Mouse (Mus musculus): ENCODE results near the gene Clybl. TPM values are rescaled to one million over a fixed set of nuclear protein-coding genes. Genes with fewer than 3 reads are reported as not detected.

Clybl gene
- total and polyA plus RNA-seq, 3 experiments, result 16.5 to 25.7 (median 18.7) TPM

DNA sequence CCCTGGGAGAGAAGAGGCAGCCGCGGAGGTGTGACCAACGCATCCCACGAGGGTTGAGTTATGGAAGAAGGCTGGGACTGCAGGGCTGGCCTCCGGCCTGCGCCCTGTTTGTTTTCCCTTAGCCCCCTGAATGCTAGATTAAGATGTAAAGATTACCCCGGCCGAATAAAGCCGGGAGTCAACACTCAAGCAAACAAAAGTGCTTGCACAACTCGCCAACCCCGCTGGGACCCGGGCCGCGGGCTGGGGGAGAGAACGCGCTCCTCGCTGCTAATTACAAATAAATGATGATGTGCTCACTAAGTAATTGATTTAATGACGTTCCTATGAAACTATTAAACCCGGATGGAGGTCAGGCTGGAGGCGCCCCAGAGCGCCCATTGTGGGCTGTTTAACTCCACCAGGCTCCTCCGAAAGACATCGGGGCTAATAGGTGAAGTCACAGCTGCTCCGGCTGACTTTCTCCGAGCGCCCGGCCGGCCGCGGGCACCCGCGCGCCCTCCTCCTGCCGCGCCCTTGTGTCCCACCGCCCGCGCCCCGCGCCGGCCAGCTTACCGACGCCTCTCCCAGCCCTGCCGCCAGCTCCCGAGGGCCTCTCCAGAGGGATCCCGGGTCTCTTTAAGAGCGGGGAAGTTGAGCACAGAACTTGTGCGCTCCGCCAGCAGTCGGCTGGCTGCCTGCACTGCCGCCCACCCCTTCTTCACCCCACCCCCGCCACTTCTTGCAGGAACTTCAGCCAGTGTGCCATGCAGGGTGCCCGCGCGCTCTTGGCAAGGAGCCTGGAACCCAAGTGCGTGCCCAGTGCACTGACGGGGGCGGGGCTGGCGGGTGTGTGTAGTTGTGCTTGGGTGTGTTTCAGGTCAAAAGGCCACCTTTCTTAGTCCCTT, 269.2 kb downstream of the Clybl start, which contains the start of gene Gm5089:
Gene Gm5089 (minus strand): TSS at position 620 of the 887 bp plus-strand sequence.
- no peak within 1 kb of the TSS for H3K27ac ChIP-seq (ENCODE audit: insufficient read depth, low read depth)
- H3K4me3 ChIP-seq (replicated peaks in 1 of 3; ENCODE audit: low read depth in 2 of 3, low read length in 2 of 3, poor library complexity in 1 of 3), result no peak within 1 kb of the TSS
- no peak for TF ChIP-seq MEF2A (IDR thresholded peaks at IDR 0.05; ENCODE audit: borderline replicate concordance, low read depth, low read length)
- no peak for TF ChIP-seq SIN3A (IDR thresholded peaks at IDR 0.05; ENCODE audit: low read length)
- TF ChIP-seq NRF1 (IDR thresholded peaks at IDR 0.05; ENCODE audit: low read depth, low read length), result no peak
- no peak for TF ChIP-seq POLR2AphosphoS2 (IDR thresholded peaks at IDR 0.05; ENCODE audit: low read depth, low read length)
- TF ChIP-seq SMC3 (IDR thresholded peaks at IDR 0.05; ENCODE audit: low read depth, low read length), result no peak
- TF ChIP-seq PAX5 (IDR thresholded peaks at IDR 0.05; ENCODE audit: low read length), result no peak
- no peak for TF ChIP-seq CHD1 (IDR thresholded peaks at IDR 0.05; ENCODE audit: low read depth, low read length)
- no peak for TF ChIP-seq UBTF (IDR thresholded peaks at IDR 0.05; ENCODE audit: low read depth, low read length)
- no peak for TF ChIP-seq ELF1 (IDR thresholded peaks at IDR 0.05; ENCODE audit: low read depth, low read length)
- no peak for TF ChIP-seq EP300 (IDR thresholded peaks at IDR 0.05; ENCODE audit: low read length)
- no peak for TF ChIP-seq MAFK (IDR thresholded peaks at IDR 0.05; ENCODE audit: insufficient replicate concordance, low read length)
- H3K36me3 ChIP-seq (replicated peaks in 1 of 2; ENCODE audit: control insufficient read depth in 1 of 2, insufficient read depth in 1 of 2, low read length in 1 of 2), result no peaks in the 10 kb centered on the region
- in situ Hi-C loops (cut with MboI; ENCODE audit: low pct_ligation_motif_present, low pct_unique_long_range_greater_than_20kb, low sequenced_read_pairs) (no loop called here), dilution Hi-C loops (cut with MboI; ENCODE audit: extremely low pct_ligation_motif_present, extremely low pct_unique_long_range_greater_than_20kb, low sequenced_read_pairs) (no loop called here)
- H3K79me2 ChIP-seq (replicated peaks; ENCODE audit: control insufficient read depth, extremely low read depth, insufficient read depth, poor library complexity, severe bottlenecking), result no peaks in the 10 kb centered on the region
- no peak within 1 kb of the TSS for H3K9ac ChIP-seq (ENCODE audit: insufficient read depth, low read depth)
- no peaks in the 10 kb centered on the region for H3K27me3 ChIP-seq (replicated peaks)
- H3K4me2 ChIP-seq (ENCODE audit: insufficient read depth, low read depth, poor library complexity, severe bottlenecking), result no peak within 1 kb of the TSS
- no peak for DNase-seq (ENCODE audit: extremely low read depth)
- no peaks in the 10 kb centered on the region for H3K4me1 ChIP-seq (ENCODE audit: control insufficient read depth in 1 of 2, insufficient read depth in 2 of 2)
- H3K9me3 ChIP-seq (replicated peaks; ENCODE audit: low read length), result no peaks in the 10 kb centered on the region

DNA sequence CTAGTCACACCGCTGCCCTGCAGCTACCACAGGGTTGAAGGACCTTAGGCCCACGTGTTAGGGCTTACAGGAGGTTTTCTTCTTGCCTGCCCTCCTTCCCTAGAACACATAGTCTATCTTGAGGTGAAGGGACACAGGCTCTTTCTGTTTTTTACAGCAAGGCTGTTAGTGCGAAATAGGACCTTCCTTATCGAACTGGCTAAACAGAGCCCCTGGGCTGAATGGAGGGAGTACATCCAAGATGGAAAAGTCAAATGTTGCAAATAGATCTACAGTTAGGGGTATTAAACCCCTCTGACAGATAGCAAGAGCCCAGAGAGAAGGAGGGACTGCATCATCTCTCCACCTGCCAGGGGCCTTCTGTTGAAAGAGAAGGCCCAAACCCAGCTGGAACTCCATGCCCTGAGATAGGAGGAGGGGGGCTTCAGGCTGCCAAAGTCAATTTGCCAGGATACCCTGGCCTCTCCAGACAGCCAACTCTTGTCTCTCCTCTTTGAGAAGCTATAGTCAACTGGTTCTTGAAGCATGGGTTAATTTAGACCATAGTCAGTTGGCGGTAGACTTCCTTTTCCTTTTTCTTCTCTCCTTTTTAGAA, 270.1 kb downstream of the Clybl start:
- no peak overlapping the region for H3K4me3 ChIP-seq (replicated peaks in 1 of 3; ENCODE audit: low read depth in 2 of 3, low read length in 2 of 3, poor library complexity in 1 of 3)
- TF ChIP-seq POLR2A (IDR thresholded peaks at IDR 0.05; ENCODE audit: low read depth, low read length) (no peak), BHLHE40 (IDR thresholded peaks at IDR 0.05; ENCODE audit: low read depth, low read length) (no peak), TCF12 (IDR thresholded peaks at IDR 0.05; ENCODE audit: low read depth, low read length) (no peak), USF2 (conservative IDR thresholded peaks at IDR 0.05; ENCODE audit: low read depth, low read length) (no peak), ZNF384 (IDR thresholded peaks at IDR 0.05; ENCODE audit: low read depth, low read length) (no peak), RAD21 (IDR thresholded peaks at IDR 0.05; ENCODE audit: low read depth, low read length) (no peak), NRF1 (IDR thresholded peaks at IDR 0.05; ENCODE audit: low read depth, low read length) (no peak), POLR2AphosphoS2 (IDR thresholded peaks at IDR 0.05; ENCODE audit: low read depth, low read length) (no peak)
- in situ Hi-C loops (cut with MboI; ENCODE audit: low pct_ligation_motif_present, low pct_unique_long_range_greater_than_20kb, low sequenced_read_pairs), result no loop called here

More for the DNA sequence above, 270.1 kb downstream of the Clybl start:
- no peak for DNase-seq (ENCODE audit: extremely low read depth)
- Histone ChIP-seq H3K9me3 (replicated peaks; ENCODE audit: low read length) (no peaks in the 10 kb centered on the region), H3K27me3 (replicated peaks) (no peaks in the 10 kb centered on the region), H3K4me2 (ENCODE audit: insufficient read depth, low read depth, poor library complexity, severe bottlenecking) (no peak overlapping the region), H3K79me2 (replicated peaks; ENCODE audit: control insufficient read depth, extremely low read depth, insufficient read depth, poor library complexity, severe bottlenecking) (no peaks in the 10 kb centered on the region), H3K36me3 (replicated peaks in 1 of 2; ENCODE audit: control insufficient read depth in 1 of 2, insufficient read depth in 1 of 2, low read length in 1 of 2) (no peaks in the 10 kb centered on the region), H3K4me1 (ENCODE audit: control insufficient read depth in 1 of 2, insufficient read depth in 2 of 2) (no peaks in the 10 kb centered on the region), H3K27ac (ENCODE audit: insufficient read depth, low read depth) (no peak overlapping the region), H3K9ac (ENCODE audit: insufficient read depth, low read depth) (no peak overlapping the region)
- dilution Hi-C loops (cut with MboI; ENCODE audit: extremely low pct_ligation_motif_present, extremely low pct_unique_long_range_greater_than_20kb, low sequenced_read_pairs), result no loop called here

Other genes starting within 250 kb of the Clybl start
- gene Gpr183, start 216.5 kb upstream of the Clybl start, total RNA-seq (2012; rRNA removed), result 3.6 and 4.0 TPM in 2 replicates
- gene Gpr183, start 216.5 kb upstream of the Clybl start, total RNA-seq (2014; rRNA removed), result 16.2 and 16.3 TPM in 2 replicates
- 8.3 and 8.7 TPM in 2 replicates for gene Gpr183, start 216.5 kb upstream of the Clybl start, polyA plus RNA-seq (2012; ENCODE audit: insufficient read length, low read depth)
- gene Timm8a2, start 147.0 kb upstream of the Clybl start, total RNA-seq (2012; rRNA removed), result not detected in 2 replicates
- not detected in 2 replicates for gene Timm8a2, start 147.0 kb upstream of the Clybl start, total RNA-seq (2014; rRNA removed)
- not detected in 2 replicates for gene Timm8a2, start 147.0 kb upstream of the Clybl start, polyA plus RNA-seq (2012; ENCODE audit: insufficient read length, low read depth)
- 49.2 and 59.6 TPM in 2 replicates for gene Tm9sf2, start 74.7 kb upstream of the Clybl start, total RNA-seq (2012; rRNA removed)
- 108 and 119 TPM in 2 replicates for gene Tm9sf2, start 74.7 kb upstream of the Clybl start, total RNA-seq (2014; rRNA removed)
- 73.1 and 85.5 TPM in 2 replicates for gene Tm9sf2, start 74.7 kb upstream of the Clybl start, polyA plus RNA-seq (2012; ENCODE audit: insufficient read length, low read depth)

All from CH12.LX (cell line).